ENCODE assay signal across 12 mouse cellular contexts in genomic region chr7:12890928-12891327, GRCm38 (mm10). TPM values are rescaled to one million over a fixed set of nuclear protein-coding genes. Genes with fewer than 3 reads are reported as not detected.
"Had no signal": no experiment of that assay in that cellular context is flagged by ENCODE, and none has a peak within 500 bp of the region (broad histone marks: within the 10 kb centered on the region; RNA-seq: fewer than 3 reads in every experiment).

No protein-coding gene starts in this region.

- DNase-seq: lung, adult 18-20 months; lung, embryonic 14.5 days; lung, postnatal 10 days; lung, postnatal 4 days; retina, postnatal 1 day; right cerebral cortex, adult 18-20 months; thymus, adult 18-20 months; thymus, postnatal 14 days; thymus, postnatal 36 days had no signal

- ATAC-seq: midbrain, embryonic 13.5 days; midbrain, embryonic 15.5 days had no signal

RNA-seq across cellular contexts. Expression of gene Zscan22, which starts 6.7 kb away (rescaled TPM):
- total RNA-seq: monocyte, adult 5-6 weeks had no signal

RNA-seq across cellular contexts. Expression of gene Rnf225, which starts 36.3 kb away (rescaled TPM):
- total RNA-seq: monocyte, adult 5-6 weeks had no signal
